Mouse (Mus musculus): ENCODE measurements around the gene Defb19. TPM values are rescaled to one million over a fixed set of nuclear protein-coding genes. Genes with fewer than 3 reads are reported as not detected.
A peak's percentile ranks its signal among the peaks of the same experiment; 100 is the strongest.

The Defb19 gene
- polyA plus RNA-seq, 1 experiment from 2014 or later, result not detected

- 60% methylated on average over 6 of the region's 6 CpGs for WGBS
- H3K4me1 ChIP-seq (ENCODE audit: control insufficient read depth, insufficient read depth, low read length), result no peaks in the 10 kb centered on the region
- H3K27ac ChIP-seq (ENCODE audit: low read length), result no peak overlapping the region
- no peaks in the 10 kb centered on the region for H3K9me3 ChIP-seq (ENCODE audit: control insufficient read depth, low read length)
- no peak for ATAC-seq
- H3K36me3 ChIP-seq (ENCODE audit: control insufficient read depth, insufficient read depth, low read length), result no peaks in the 10 kb centered on the region
- no peaks in the 10 kb centered on the region for H3K27me3 ChIP-seq (replicated peaks; ENCODE audit: control insufficient read depth, insufficient read depth, low read length)
- no peak overlapping the region for H3K4me2 ChIP-seq (ENCODE audit: low read depth, low read length)
- H3K9ac ChIP-seq (ENCODE audit: low read depth, low read length), result no peak overlapping the region
- H3K4me3 ChIP-seq (ENCODE audit: low read length), result no peak overlapping the region
Measured at GRCm38 (mm10) chr2:152600076-152600475, 20.0 kb upstream of the Defb19 start.

GRCm38 (mm10) chr2:152599299-152599698 lies 19.2 kb upstream of the Defb19 start, which contains the start of gene Defb45:
TSS of gene Defb45 (minus strand) at chr2:152599399.
- Histone ChIP-seq H3K36me3 (ENCODE audit: control insufficient read depth, insufficient read depth, low read length) (no peaks in the 10 kb centered on the region), H3K4me3 (ENCODE audit: low read length) (no peak within 1 kb of the TSS), H3K27me3 (replicated peaks; ENCODE audit: control insufficient read depth, insufficient read depth, low read length) (no peaks in the 10 kb centered on the region), H3K9me3 (ENCODE audit: control insufficient read depth, low read length) (no peaks in the 10 kb centered on the region), H3K9ac (ENCODE audit: low read depth, low read length) (no peak within 1 kb of the TSS), H3K4me2 (ENCODE audit: low read depth, low read length) (no peak within 1 kb of the TSS), H3K27ac (ENCODE audit: low read length) (no peak within 1 kb of the TSS), H3K4me1 (ENCODE audit: control insufficient read depth, insufficient read depth, low read length) (no peaks in the 10 kb centered on the region)
- ATAC-seq, result no peak
- whole genome bisulfite sequencing, result 62% methylated on average over 7 of the region's 7 CpGs

GRCm38 (mm10) chr2:152589021-152589420 lies 8.9 kb upstream of the Defb19 start:
- Histone ChIP-seq H3K27ac (ENCODE audit: low read length) (no peak overlapping the region), H3K9ac (ENCODE audit: low read depth, low read length) (no peak overlapping the region), H3K4me3 (ENCODE audit: low read length) (no peak overlapping the region), H3K9me3 (ENCODE audit: control insufficient read depth, low read length) (no peaks in the 10 kb centered on the region), H3K36me3 (ENCODE audit: control insufficient read depth, insufficient read depth, low read length) (no peaks in the 10 kb centered on the region), H3K4me1 (ENCODE audit: control insufficient read depth, insufficient read depth, low read length) (no peaks in the 10 kb centered on the region), H3K27me3 (replicated peaks; ENCODE audit: control insufficient read depth, insufficient read depth, low read length) (no peaks in the 10 kb centered on the region), H3K4me2 (ENCODE audit: low read depth, low read length) (no peak overlapping the region)
- WGBS, result 29% methylated on average over 6 of the region's 6 CpGs
- peak; percentile 72 for ATAC-seq

GRCm38 (mm10) chr2:152588450-152588849 lies 8.3 kb upstream of the Defb19 start:
- H3K27ac ChIP-seq (ENCODE audit: low read length), result no peak overlapping the region
- H3K4me1 ChIP-seq (ENCODE audit: control insufficient read depth, insufficient read depth, low read length), result no peaks in the 10 kb centered on the region
- peak; percentile 56 for ATAC-seq
- no peaks in the 10 kb centered on the region for H3K36me3 ChIP-seq (ENCODE audit: control insufficient read depth, insufficient read depth, low read length)
- H3K4me3 ChIP-seq (ENCODE audit: low read length), result no peak overlapping the region
- no peaks in the 10 kb centered on the region for H3K9me3 ChIP-seq (ENCODE audit: control insufficient read depth, low read length)
- no peaks in the 10 kb centered on the region for H3K27me3 ChIP-seq (replicated peaks; ENCODE audit: control insufficient read depth, insufficient read depth, low read length)
- 31% methylated on average over 2 of the region's 2 CpGs for WGBS
- no peak overlapping the region for H3K9ac ChIP-seq (ENCODE audit: low read depth, low read length)
- H3K4me2 ChIP-seq (ENCODE audit: low read depth, low read length), result no peak overlapping the region

GRCm38 (mm10) chr2:152586926-152587560 lies 6.9 kb upstream of the Defb19 start:
- WGBS, result 75% methylated on average over 4 of the region's 4 CpGs
- Histone ChIP-seq H3K27me3 (replicated peaks; ENCODE audit: control insufficient read depth, insufficient read depth, low read length) (no peaks in the 10 kb centered on the region), H3K9me3 (ENCODE audit: control insufficient read depth, low read length) (no peaks in the 10 kb centered on the region), H3K4me1 (ENCODE audit: control insufficient read depth, insufficient read depth, low read length) (no peaks in the 10 kb centered on the region), H3K4me2 (ENCODE audit: low read depth, low read length) (no peak overlapping the region), H3K9ac (ENCODE audit: low read depth, low read length) (no peak overlapping the region), H3K27ac (ENCODE audit: low read length) (no peak overlapping the region), H3K36me3 (ENCODE audit: control insufficient read depth, insufficient read depth, low read length) (no peaks in the 10 kb centered on the region), H3K4me3 (ENCODE audit: low read length) (no peak overlapping the region)
- ATAC-seq, result no peak

- H3K4me3 ChIP-seq (ENCODE audit: low read length), result no peak overlapping the region
- no peak overlapping the region for H3K4me2 ChIP-seq (ENCODE audit: low read depth, low read length)
- no peaks in the 10 kb centered on the region for H3K27me3 ChIP-seq (replicated peaks; ENCODE audit: control insufficient read depth, insufficient read depth, low read length)
- no peaks in the 10 kb centered on the region for H3K36me3 ChIP-seq (ENCODE audit: control insufficient read depth, insufficient read depth, low read length)
- H3K4me1 ChIP-seq (ENCODE audit: control insufficient read depth, insufficient read depth, low read length), result no peaks in the 10 kb centered on the region
- 78% methylated on average over 11 of the region's 11 CpGs for WGBS
- ATAC-seq, result no peak
- H3K27ac ChIP-seq (ENCODE audit: low read length), result no peak overlapping the region
- no peaks in the 10 kb centered on the region for H3K9me3 ChIP-seq (ENCODE audit: control insufficient read depth, low read length)
- no peak overlapping the region for H3K9ac ChIP-seq (ENCODE audit: low read depth, low read length)
Measured at GRCm38 (mm10) chr2:152580612-152581011, 500 bp upstream of the Defb19 start.

GRCm38 (mm10) chr2:152573484-152573883 lies 6.6 kb downstream of the Defb19 start:
- Histone ChIP-seq H3K9me3 (ENCODE audit: control insufficient read depth, low read length) (no peaks in the 10 kb centered on the region), H3K4me3 (ENCODE audit: low read length) (no peak overlapping the region), H3K27ac (ENCODE audit: low read length) (no peak overlapping the region), H3K4me1 (ENCODE audit: control insufficient read depth, insufficient read depth, low read length) (no peaks in the 10 kb centered on the region), H3K4me2 (ENCODE audit: low read depth, low read length) (no peak overlapping the region), H3K9ac (ENCODE audit: low read depth, low read length) (no peak overlapping the region), H3K27me3 (replicated peaks; ENCODE audit: control insufficient read depth, insufficient read depth, low read length) (no peaks in the 10 kb centered on the region; the same call in 1 of the 2 replicates), H3K36me3 (ENCODE audit: control insufficient read depth, insufficient read depth, low read length) (no peaks in the 10 kb centered on the region)
- 87% methylated on average over 8 of the region's 8 CpGs for WGBS
- ATAC-seq, result no peak

GRCm38 (mm10) chr2:152572114-152572794 lies 7.9 kb downstream of the Defb19 start, which contains the start of gene Defb21:
TSS of gene Defb21 (plus strand) at chr2:152572744.
- H3K9me3 ChIP-seq (ENCODE audit: control insufficient read depth, low read length), result no peaks in the 10 kb centered on the region
- H3K36me3 ChIP-seq (ENCODE audit: control insufficient read depth, insufficient read depth, low read length), result no peaks in the 10 kb centered on the region
- WGBS, result 63% methylated on average over 11 of the region's 11 CpGs
- H3K27ac ChIP-seq (ENCODE audit: low read length), result no peak within 1 kb of the TSS
- no peak for ATAC-seq
- no peak within 1 kb of the TSS for H3K4me2 ChIP-seq (ENCODE audit: low read depth, low read length)
- H3K9ac ChIP-seq (ENCODE audit: low read depth, low read length), result no peak within 1 kb of the TSS
- H3K27me3 ChIP-seq (replicated peaks; ENCODE audit: control insufficient read depth, insufficient read depth, low read length), result no peaks in the 10 kb centered on the region; the same call in 1 of the 2 replicates
- no peaks in the 10 kb centered on the region for H3K4me1 ChIP-seq (ENCODE audit: control insufficient read depth, insufficient read depth, low read length)
- H3K4me3 ChIP-seq (ENCODE audit: low read length), result no peak within 1 kb of the TSS

GRCm38 (mm10) chr2:152570313-152570712 lies 9.8 kb downstream of the Defb19 start:
- ATAC-seq, result no peak
- no peak overlapping the region for H3K9ac ChIP-seq (ENCODE audit: low read depth, low read length)
- no peak overlapping the region for H3K4me2 ChIP-seq (ENCODE audit: low read depth, low read length)
- no peaks in the 10 kb centered on the region; the same call in 1 of the 2 replicates for H3K27me3 ChIP-seq (replicated peaks; ENCODE audit: control insufficient read depth, insufficient read depth, low read length)
- no peaks in the 10 kb centered on the region for H3K9me3 ChIP-seq (ENCODE audit: control insufficient read depth, low read length)
- no peaks in the 10 kb centered on the region for H3K36me3 ChIP-seq (ENCODE audit: control insufficient read depth, insufficient read depth, low read length)
- WGBS, result 54% methylated on average over 6 of the region's 6 CpGs
- H3K4me1 ChIP-seq (ENCODE audit: control insufficient read depth, insufficient read depth, low read length), result no peaks in the 10 kb centered on the region
- no peak overlapping the region for H3K27ac ChIP-seq (ENCODE audit: low read length)
- H3K4me3 ChIP-seq (ENCODE audit: low read length), result no peak overlapping the region

Data from intestine, embryonic 16.5 days (tissue).